Mouse (Mus musculus): ENCODE results near the gene Sh3d19. TPM values are rescaled to one million over a fixed set of nuclear protein-coding genes. Genes with fewer than 3 reads are reported as not detected.

The Sh3d19 gene
- total RNA-seq, 1 experiment from 2014 or later: 2.1 TPM

- ATAC-seq (replicated peaks; ENCODE audit: insufficient number of reproducible peaks, low FRiP score, low TSS enrichment, poor library complexity, severe bottlenecking): no peak
These were observed 198.0 kb downstream of the Sh3d19 start for GRCm38 (mm10) chr3:86168841-86169425.

- no peak for ATAC-seq (replicated peaks; ENCODE audit: insufficient number of reproducible peaks, low FRiP score, low TSS enrichment, poor library complexity, severe bottlenecking)
These were observed 208.8 kb downstream of the Sh3d19 start for GRCm38 (mm10) chr3:86179714-86180113.

Other genes starting within 250 kb of the Sh3d19 start
- 0.38 to 0.43 TPM (median 0.39 TPM) in 3 replicates for gene Fam160a1, start 153.8 kb upstream of the Sh3d19 start, total RNA-seq (2017)
- gene Glt28d2, start 83.6 kb upstream of the Sh3d19 start, total RNA-seq (2017): 0.43 TPM in 1 of 3 replicates, not detected in the others
- 0.97 TPM in 1 of 3 replicates, not detected in the others for gene Gm37240, start 83.6 kb upstream of the Sh3d19 start, total RNA-seq (2017)
- not detected in 3 replicates for gene Prss48, start 31.4 kb downstream of the Sh3d19 start, total RNA-seq (2017)
- gene Rps3a1, start 171.6 kb downstream of the Sh3d19 start, total RNA-seq (2017): 2,726 to 3,318 TPM (median 3,221 TPM) in 3 replicates